Mouse (Mus musculus): ENCODE data around the gene Oit3.

GRCm38 (mm10) chr10:59490920-59491319 is 49.3 kb upstream of the Oit3 start:
- TF ChIP-seq EP300 (IDR thresholded peaks at IDR 0.05; ENCODE audit: low read depth) (no peak), CTCF (IDR thresholded peaks at IDR 0.05; ENCODE audit: low read depth) (0 out of 2 replicates have a peak, but pooled peaks have one; percentile 18)

Data from liver, postnatal 0 days (tissue).